Mouse (Mus musculus) midbrain, embryonic 10.5 days (tissue): ENCODE results near the gene Gal3st4. TPM values are rescaled to one million over a fixed set of nuclear protein-coding genes. Genes with fewer than 3 reads are reported as not detected.

Source experiments
- DNase-seq: peaks from one replicate; pipeline ENCODE4 v3.0.0-alpha.2; 2017; ENCODE audit warnings: low spot score
- H3K27ac ChIP-seq: fragments of 300-500 bp; sonication (generic); replicated peaks from 2 replicates; pipeline ENCODE4 v1.5.1; 2016; ENCODE audit warnings: mild to moderate bottlenecking
- H3K27me3 ChIP-seq: fragments of 300-500 bp; sonication (generic); 2 replicates; pipeline ENCODE4 v1.6.1; 2016; ENCODE audit warnings: low read depth, mild to moderate bottlenecking; ENCODE audit not compliant: poor library complexity, severe bottlenecking
- H3K36me3 ChIP-seq: fragments of 300-500 bp; sonication (generic); 2 replicates; pipeline ENCODE4 v1.6.1; 2016; ENCODE audit warnings: mild to moderate bottlenecking, moderate library complexity
- H3K4me1 ChIP-seq: fragments of 300-500 bp; sonication (generic); 2 replicates; pipeline ENCODE4 v1.6.1; 2016
- H3K4me3 ChIP-seq: fragments of 300-500 bp; sonication (generic); 2 replicates; pipeline ENCODE4 v1.5.1; 2016; ENCODE audit warnings: mild to moderate bottlenecking, moderate library complexity
- H3K9me3 ChIP-seq: fragments of 300-500 bp; sonication (generic); replicated peaks from 2 replicates; pipeline ENCODE4 v1.6.1; 2016; ENCODE audit warnings: mild to moderate bottlenecking
- WGBS: fragments of 180-500 bp; shearing (Covaris S2); methylation state at CpG from one replicate; pipeline ENCODE4 v1.1.7; 2016; 5-methylcytosine and 5-hydroxymethylcytosine counted together
- polyA plus RNA-seq: library from polyadenylated mRNA; unstranded; fragments of >200 nt; fragmentation: Nextera tagmentation; extraction: Ambion mirVana; gene quantifications from 2 replicates; pipeline ENCODE4 v1.2.1, GENCODE M21; 2016

Gene Gal3st4
- 7.1 and 7.3 TPM in 2 replicates for polyA plus RNA-seq

DNA sequence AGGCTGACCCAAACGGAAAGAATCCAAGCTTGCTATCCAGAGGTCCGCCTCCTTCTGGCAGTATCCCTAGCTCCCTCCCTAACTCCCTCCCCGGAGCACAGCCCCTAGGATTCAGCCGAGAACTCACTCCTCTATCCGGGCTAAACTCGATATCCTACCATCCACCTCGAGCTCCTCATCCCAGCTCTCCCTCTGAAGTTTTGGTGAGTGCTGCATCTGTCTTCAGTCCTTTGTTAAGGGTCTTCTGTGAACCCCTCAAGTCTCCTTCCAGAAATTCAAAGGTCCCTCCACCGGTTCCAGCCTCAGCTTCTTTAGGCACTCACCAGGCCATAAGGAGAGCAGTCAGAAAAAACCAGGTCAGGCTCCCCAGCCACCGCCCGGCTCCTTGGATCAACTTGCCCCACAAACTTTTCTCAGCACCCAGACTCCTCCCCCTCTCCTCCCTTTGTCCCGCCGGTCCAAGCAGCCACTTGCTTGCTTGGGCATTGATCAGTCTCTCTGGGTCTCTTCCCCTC, at the start of gene Gal3st4:
Gal3st4 (minus strand) TSS at position 432 of the 515 bp plus-strand sequence.
- H3K4me3 ChIP-seq, result peak within 1 kb of the TSS; percentile 51
- 2% methylated on average over 12 of the region's 12 CpGs for WGBS
- H3K4me1 ChIP-seq, result peaks cover 66% of the 10 kb centered on the region
- no peaks in the 10 kb centered on the region for H3K9me3 ChIP-seq
- peaks cover 34% of the 10 kb centered on the region for H3K36me3 ChIP-seq
- H3K27ac ChIP-seq, result peak within 1 kb of the TSS; percentile 84
- peaks cover 25% of the 10 kb centered on the region for H3K27me3 ChIP-seq
- DNase-seq, result peak; percentile 72

DNA sequence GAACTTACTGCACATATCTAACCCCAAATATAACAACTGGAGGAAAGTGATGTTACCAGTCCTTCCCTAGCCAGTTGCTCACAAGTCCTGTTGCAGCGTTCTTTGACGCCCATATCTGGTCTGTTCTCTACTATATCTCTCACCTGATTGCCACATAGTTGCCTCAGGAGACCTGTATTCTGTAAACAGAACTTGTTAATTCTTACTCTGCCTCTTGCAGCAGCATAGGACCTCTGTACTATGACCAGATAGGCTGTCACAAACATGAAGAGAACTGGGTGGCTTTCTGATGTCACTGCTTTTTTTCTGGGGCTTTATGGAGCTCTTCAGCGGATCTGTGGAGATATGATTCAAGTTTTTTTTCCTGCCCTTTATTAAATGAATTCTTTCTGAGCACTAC, 40.2 kb upstream of the Gal3st4 start:
- Histone ChIP-seq H3K9me3 (no peaks in the 10 kb centered on the region), H3K4me3 (no peak overlapping the region), H3K27ac (no peak overlapping the region), H3K36me3 (no peaks in the 10 kb centered on the region), H3K4me1 (no peaks in the 10 kb centered on the region), H3K27me3 (no peaks in the 10 kb centered on the region)
- 85% methylated on average over 3 of the region's 3 CpGs for WGBS
- DNase-seq, result no peak

GRCm38 (mm10) chr5:138299613-138300012, 27.0 kb upstream of the Gal3st4 start:
- 93% methylated on average over 2 of the region's 2 CpGs for WGBS
- Histone ChIP-seq H3K4me3 (no peak overlapping the region), H3K27me3 (no peaks in the 10 kb centered on the region), H3K27ac (no peak overlapping the region), H3K4me1 (no peaks in the 10 kb centered on the region), H3K9me3 (no peaks in the 10 kb centered on the region), H3K36me3 (no peaks in the 10 kb centered on the region)
- no peak for DNase-seq

GRCm38 (mm10) chr5:138294158-138294557, 21.5 kb upstream of the Gal3st4 start:
- Histone ChIP-seq H3K27me3 (no peaks in the 10 kb centered on the region), H3K4me3 (no peak overlapping the region), H3K9me3 (no peaks in the 10 kb centered on the region), H3K36me3 (no peaks in the 10 kb centered on the region), H3K4me1 (no peaks in the 10 kb centered on the region), H3K27ac (no peak overlapping the region)
- DNase-seq, result no peak

DNA sequence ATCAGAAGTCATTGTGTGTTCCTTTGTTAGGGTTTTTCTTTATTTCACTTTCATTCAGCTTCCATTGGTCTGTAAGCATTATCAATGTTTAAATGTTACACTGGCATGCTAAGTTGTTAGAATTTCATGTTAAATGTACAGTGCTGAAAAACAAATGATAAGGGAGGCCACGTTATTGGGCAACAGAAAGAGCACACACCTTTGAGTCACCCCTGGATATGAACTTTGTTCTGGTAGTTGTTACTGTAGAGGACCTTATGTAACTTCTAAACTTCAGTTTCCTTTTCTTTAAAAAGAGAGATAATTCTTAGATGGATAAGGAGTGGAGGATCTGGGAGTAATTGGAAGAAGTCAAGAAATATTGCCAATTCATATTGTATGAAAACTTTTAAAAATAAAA, 19.0 kb upstream of the Gal3st4 start:
- Histone ChIP-seq H3K4me1 (no peaks in the 10 kb centered on the region), H3K36me3 (no peaks in the 10 kb centered on the region), H3K27me3 (no peaks in the 10 kb centered on the region), H3K27ac (no peak overlapping the region), H3K4me3 (no peak overlapping the region), H3K9me3 (no peaks in the 10 kb centered on the region)
- 86% methylated on average over 1 of the region's 1 CpGs for WGBS
- DNase-seq, result no peak

DNA sequence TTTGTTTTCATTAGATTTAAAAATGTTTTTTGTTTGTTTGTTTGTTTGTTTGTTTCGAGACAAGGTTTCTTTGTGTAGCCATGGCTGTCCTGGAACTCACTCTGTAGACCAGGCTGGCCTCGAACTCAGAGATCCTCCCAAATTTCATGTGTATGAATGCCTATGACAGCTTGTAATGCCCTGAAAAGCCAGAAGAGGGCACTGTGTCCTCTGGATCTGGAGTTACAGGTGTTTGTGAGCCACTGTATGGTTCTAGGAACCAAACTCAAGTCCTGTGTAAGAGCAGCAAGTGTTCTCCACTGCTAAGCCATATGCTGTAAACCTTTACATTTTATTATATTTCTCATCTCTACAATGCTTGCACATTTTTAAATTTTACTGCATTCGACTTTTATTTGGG, 15.2 kb upstream of the Gal3st4 start:
- no peak for DNase-seq
- H3K27me3 ChIP-seq, result no peaks in the 10 kb centered on the region
- no peak overlapping the region for H3K27ac ChIP-seq
- no peaks in the 10 kb centered on the region for H3K4me1 ChIP-seq
- H3K9me3 ChIP-seq, result no peaks in the 10 kb centered on the region
- H3K4me3 ChIP-seq, result no peak overlapping the region
- 76% methylated on average over 3 of the region's 3 CpGs for WGBS
- no peaks in the 10 kb centered on the region for H3K36me3 ChIP-seq

- no peak overlapping the region for H3K27ac ChIP-seq
- 78% methylated on average over 1 of the region's 1 CpGs for WGBS
- peaks cover 8% of the 10 kb centered on the region; the same call in 1 of the 2 replicates for H3K9me3 ChIP-seq
- DNase-seq, result no peak
- H3K4me3 ChIP-seq, result no peak overlapping the region
- peaks cover 2% of the 10 kb centered on the region; the same call in 1 of the 2 replicates for H3K36me3 ChIP-seq
- peaks cover 15% of the 10 kb centered on the region for H3K27me3 ChIP-seq
- peaks cover 7% of the 10 kb centered on the region for H3K4me1 ChIP-seq
Measured at GRCm38 (mm10) chr5:138283540-138283939, 10.9 kb upstream of the Gal3st4 start.

- H3K4me1 ChIP-seq, result peaks cover 24% of the 10 kb centered on the region
- H3K9me3 ChIP-seq, result peaks cover 8% of the 10 kb centered on the region; the same call in 1 of the 2 replicates
- WGBS, result 86% methylated on average over 2 of the region's 2 CpGs
- DNase-seq, result no peak
- H3K36me3 ChIP-seq, result peaks cover 19% of the 10 kb centered on the region
- peaks cover 21% of the 10 kb centered on the region for H3K27me3 ChIP-seq
- no peak overlapping the region for H3K4me3 ChIP-seq
- H3K27ac ChIP-seq, result no peak overlapping the region
Measured at GRCm38 (mm10) chr5:138281798-138282197, 9.2 kb upstream of the Gal3st4 start.

GRCm38 (mm10) chr5:138280829-138281228, 8.2 kb upstream of the Gal3st4 start:
- no peak overlapping the region for H3K4me3 ChIP-seq
- peaks cover 29% of the 10 kb centered on the region for H3K36me3 ChIP-seq
- no peak overlapping the region for H3K27ac ChIP-seq
- H3K9me3 ChIP-seq, result peaks cover 8% of the 10 kb centered on the region; the same call in 1 of the 2 replicates
- peaks cover 26% of the 10 kb centered on the region for H3K27me3 ChIP-seq
- H3K4me1 ChIP-seq, result peaks cover 34% of the 10 kb centered on the region
- DNase-seq, result no peak
- 90% methylated on average over 15 of the region's 15 CpGs for WGBS

DNA sequence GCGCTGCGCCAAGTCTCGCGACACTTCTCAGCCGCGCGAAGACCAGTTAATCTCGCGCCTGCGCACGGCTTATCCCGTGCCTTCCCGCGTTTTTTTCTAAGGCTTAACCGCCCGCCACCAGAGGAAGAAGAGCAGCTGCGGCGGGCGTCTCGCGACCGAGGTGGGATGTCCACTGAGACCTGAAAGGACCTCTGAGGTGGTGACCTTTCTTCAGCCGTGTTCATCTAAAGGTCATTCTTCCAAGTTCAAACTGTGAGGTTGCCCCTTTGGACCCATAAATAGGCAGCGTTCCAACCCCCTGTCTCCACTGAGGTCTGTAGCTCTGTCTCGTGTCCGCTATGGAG, 7.8 kb upstream of the Gal3st4 start:
- H3K9me3 ChIP-seq, result peaks cover 8% of the 10 kb centered on the region; the same call in 1 of the 2 replicates
- peak overlapping the region; percentile 66 for H3K4me3 ChIP-seq
- H3K27me3 ChIP-seq, result peaks cover 26% of the 10 kb centered on the region
- WGBS, result 26% methylated on average over 26 of the region's 26 CpGs
- H3K36me3 ChIP-seq, result peaks cover 33% of the 10 kb centered on the region
- DNase-seq, result no peak
- H3K27ac ChIP-seq, result peak overlapping the region; percentile 93; the same call in 1 of the 2 replicates
- H3K4me1 ChIP-seq, result peaks cover 38% of the 10 kb centered on the region

DNA sequence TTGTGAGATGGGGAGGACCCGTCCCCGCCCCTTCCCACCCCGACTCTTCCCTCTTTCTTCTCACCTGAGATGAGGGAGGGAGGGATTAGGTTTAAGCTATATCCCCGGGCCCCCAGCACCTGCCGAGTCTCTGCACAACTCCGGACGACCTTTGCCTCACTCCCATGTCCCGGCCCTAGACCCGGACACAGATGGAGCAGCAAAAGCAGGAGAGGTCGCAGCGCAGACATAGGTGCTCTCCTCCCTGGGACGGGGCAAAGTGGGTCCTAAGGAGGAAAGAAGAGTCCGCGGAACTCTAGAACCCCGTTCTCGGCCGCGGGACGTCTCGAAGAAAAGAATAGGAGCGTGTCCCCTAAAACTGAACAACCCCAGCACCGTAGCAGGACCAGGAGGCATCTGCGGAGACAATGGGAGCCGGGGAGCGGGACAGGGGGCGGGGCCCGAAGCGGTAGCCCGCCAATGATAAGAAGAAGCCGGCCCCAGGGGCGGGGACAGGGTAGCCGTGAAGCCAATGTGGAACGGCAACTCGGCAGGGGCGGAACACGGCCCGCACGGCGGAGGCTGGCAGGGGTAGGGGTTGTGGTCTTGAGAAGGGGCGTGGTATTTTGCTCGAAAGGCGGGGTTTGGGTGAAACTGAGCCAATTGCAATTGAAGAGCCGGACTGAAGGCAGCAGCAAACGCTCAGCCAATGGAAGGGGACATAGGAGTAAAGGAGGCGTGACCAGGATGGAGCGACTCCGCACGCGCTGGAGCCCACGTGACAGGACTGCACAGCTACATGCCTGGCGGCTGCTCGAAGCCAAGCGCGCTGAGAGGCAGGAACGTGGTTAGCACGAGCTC, 7.2 kb upstream of the Gal3st4 start, which contains the start of the genes Gm43720, Gpc2 and Stag3:
Gm43720 (minus strand) TSS at position 374 of the 840 bp plus-strand sequence.
Gpc2 (minus strand) TSS at position 421 of the 840 bp plus-strand sequence.
Stag3 (plus strand) TSS at position 656 of the 840 bp plus-strand sequence.
- Histone ChIP-seq H3K27ac (peak within 1 kb of the TSS; percentile 93), H3K9me3 (peaks cover 8% of the 10 kb centered on the region; the same call in 1 of the 2 replicates), H3K36me3 (peaks cover 39% of the 10 kb centered on the region), H3K27me3 (peaks cover 26% of the 10 kb centered on the region), H3K4me3 (peak within 1 kb of the TSS; percentile 66), H3K4me1 (peaks cover 44% of the 10 kb centered on the region)
- DNase-seq, result peak; percentile 99
- under 1% methylated on average over 56 of the region's 56 CpGs for WGBS

DNA sequence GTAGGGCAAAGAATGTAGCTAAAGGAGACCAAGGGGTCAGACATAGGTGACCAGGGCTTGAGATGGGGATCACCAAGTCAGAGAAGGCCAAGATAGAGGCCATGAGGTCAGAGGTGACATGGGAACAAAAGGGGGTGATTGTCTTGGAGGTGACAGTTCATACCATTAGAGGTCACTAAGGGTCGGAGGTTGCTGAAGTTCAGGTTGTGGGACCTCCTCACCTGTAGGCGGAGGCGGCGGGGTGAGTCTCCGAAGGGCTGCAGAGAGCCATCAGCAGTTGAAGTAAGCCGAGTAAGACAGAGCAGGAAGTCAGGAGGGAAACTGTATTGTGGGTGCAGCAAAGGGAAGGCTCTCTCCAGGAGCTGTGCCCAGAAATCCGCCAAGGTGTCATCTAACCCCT, 5.4 kb upstream of the Gal3st4 start:
- H3K36me3 ChIP-seq, result peaks cover 47% of the 10 kb centered on the region
- H3K4me3 ChIP-seq, result peak overlapping the region; percentile 66; the same call in 1 of the 2 replicates
- H3K27ac ChIP-seq, result no peak overlapping the region
- H3K4me1 ChIP-seq, result peaks cover 62% of the 10 kb centered on the region
- peaks cover 8% of the 10 kb centered on the region; the same call in 1 of the 2 replicates for H3K9me3 ChIP-seq
- peaks cover 26% of the 10 kb centered on the region for H3K27me3 ChIP-seq
- 89% methylated on average over 7 of the region's 7 CpGs for WGBS
- no peak for DNase-seq
